Mouse (Mus musculus) forelimb bud, embryonic 11.5 days (tissue): ENCODE results near the gene Zfp954.
"Not testable (repeated sequence)": the region's sequence is repeated elsewhere in the genome, so short reads cannot be mapped to it uniquely, and the experiment has no call there.

Source experiments
- DNase-seq: peaks from one replicate; pipeline ENCODE4 v3.0.0-alpha.2; 2012; ENCODE audit warnings: low read depth, low spot score

Gene Zfp954

GRCm38 (mm10) chr7:7120921-7121601, at the start of gene Zfp954:
Zfp954 (minus strand) TSS chr7:7121488.
- DNase-seq, result peak; percentile 88

GRCm38 (mm10) chr7:7145991-7146608, 24.8 kb upstream of the Zfp954 start:
- DNase-seq, result no peak

- DNase-seq, result no peak
These were observed 22.9 kb upstream of the Zfp954 start for GRCm38 (mm10) chr7:7144215-7144614.

- peak; percentile 76 for DNase-seq
These were observed 15.1 kb upstream of the Zfp954 start, which contains the start of gene Zfp773 for GRCm38 (mm10) chr7:7136379-7136866. Zfp773 (minus strand) TSS chr7:7136755.

GRCm38 (mm10) chr7:7132751-7133150, 11.5 kb upstream of the Zfp954 start:
- no peak for DNase-seq

- not testable (repeated sequence) for DNase-seq
These were observed 9.3 kb upstream of the Zfp954 start for GRCm38 (mm10) chr7:7130491-7131124.

- no peak for DNase-seq
These were observed 303 bp upstream of the Zfp954 start for GRCm38 (mm10) chr7:7121602-7121980.

GRCm38 (mm10) chr7:7118441-7118840, 2.8 kb downstream of the Zfp954 start:
- DNase-seq, result no peak

- no peak for DNase-seq
These were observed 12.8 kb downstream of the Zfp954 start for GRCm38 (mm10) chr7:7108501-7108900.
